Mouse (Mus musculus) CD4-positive, CD25-positive, alpha-beta regulatory T cell, adult 4 months (primary cell): ENCODE measurements around the gene Ube2l3. TPM values are rescaled to one million over a fixed set of nuclear protein-coding genes. Genes with fewer than 3 reads are reported as not detected.
"Not testable (repeated sequence)": the region's sequence is repeated elsewhere in the genome, so short reads cannot be mapped to it uniquely, and the experiment has no call there.

ENCODE experiments used
- ATAC-seq: one replicate; pipeline ENCODE4 v1.8.0; 2017
- polyA plus RNA-seq, 2 experiments: library from polyadenylated mRNA; unstranded; fragments of 100-300 nt; shearing (Covaris generic); gene quantifications; one replicate each; pipeline ENCODE4 v1.2.1; 2017

Gene Ube2l3
- polyA plus RNA-seq, 2 experiments from 2014 or later, result 246 to 283 TPM

GRCm38 (mm10) chr16:17208389-17209361 lies 6.2 kb upstream of the Ube2l3 start, which contains the start of gene Rimbp3:
TSS of gene Rimbp3 (plus strand) at chr16:17208603.
- ATAC-seq, result peak; percentile 77

- ATAC-seq, result peak; percentile 27
Observed at GRCm38 (mm10) chr16:17204990-17205389, 2.5 kb upstream of the Ube2l3 start.

- no peak for ATAC-seq
Observed at GRCm38 (mm10) chr16:17201977-17202376, 472 bp downstream of the Ube2l3 start.

- peak; percentile 78 for ATAC-seq
Observed at GRCm38 (mm10) chr16:17200953-17201707, 1.3 kb downstream of the Ube2l3 start.

GRCm38 (mm10) chr16:17200121-17200952 lies 2.1 kb downstream of the Ube2l3 start:
- peak; percentile 53 for ATAC-seq

- no peak for ATAC-seq
Observed at GRCm38 (mm10) chr16:17193823-17194222, 8.6 kb downstream of the Ube2l3 start.

GRCm38 (mm10) chr16:17185475-17185874 lies 17.0 kb downstream of the Ube2l3 start:
- ATAC-seq, result no peak

GRCm38 (mm10) chr16:17183003-17183402 lies 19.4 kb downstream of the Ube2l3 start:
- no peak for ATAC-seq

- no peak for ATAC-seq
Observed at GRCm38 (mm10) chr16:17182136-17182535, 20.3 kb downstream of the Ube2l3 start.

GRCm38 (mm10) chr16:17181382-17181781 lies 21.1 kb downstream of the Ube2l3 start:
- ATAC-seq, result no peak

- ATAC-seq, result peak; percentile 51
Observed at GRCm38 (mm10) chr16:17179706-17180105, 22.7 kb downstream of the Ube2l3 start.

GRCm38 (mm10) chr16:17177623-17178170 lies 24.8 kb downstream of the Ube2l3 start:
- no peak for ATAC-seq

- no peak for ATAC-seq
Observed at GRCm38 (mm10) chr16:17175765-17176164, 26.7 kb downstream of the Ube2l3 start.

- ATAC-seq, result no peak
Observed at GRCm38 (mm10) chr16:17168049-17168448, 34.4 kb downstream of the Ube2l3 start.

- ATAC-seq, result no peak
Observed at GRCm38 (mm10) chr16:17167179-17167578, 35.3 kb downstream of the Ube2l3 start.

GRCm38 (mm10) chr16:17165478-17165877 lies 37.0 kb downstream of the Ube2l3 start:
- not testable (repeated sequence) for ATAC-seq

- ATAC-seq, result no peak
Observed at GRCm38 (mm10) chr16:17154346-17154745, 48.1 kb downstream of the Ube2l3 start.

GRCm38 (mm10) chr16:17151874-17152273 lies 50.6 kb downstream of the Ube2l3 start:
- no peak for ATAC-seq

GRCm38 (mm10) chr16:17150520-17151258 lies 51.8 kb downstream of the Ube2l3 start:
- ATAC-seq, result no peak

GRCm38 (mm10) chr16:17148084-17148483 lies 54.4 kb downstream of the Ube2l3 start:
- no peak for ATAC-seq

- ATAC-seq, result peak; percentile 65
Observed at GRCm38 (mm10) chr16:17147391-17147929, 55.0 kb downstream of the Ube2l3 start.
